Mouse (Mus musculus): ENCODE measurements at regions not wholly inside any gene's neighbourhood (a gene's known extent, or its start where the extent isn't known, plus 50 kb on each side); places are given as distances from the start of the nearest gene placed in this dataset.

GRCm38 (mm10) chr12:92509494-92509893 is 660.5 kb upstream of the Sel1l start:
- no peak for ATAC-seq (ENCODE audit: low TSS enrichment)

GRCm38 (mm10) chr12:92508796-92509489 is 660.0 kb upstream of the Sel1l start:
- ATAC-seq (ENCODE audit: low TSS enrichment), result no peak

GRCm38 (mm10) chr12:92483984-92484383 is 635.0 kb upstream of the Sel1l start:
- no peak for ATAC-seq (ENCODE audit: low TSS enrichment)

GRCm38 (mm10) chr12:92474293-92475062 is 625.5 kb upstream of the Sel1l start:
- ATAC-seq (ENCODE audit: low TSS enrichment), result no peak

- ATAC-seq (ENCODE audit: low TSS enrichment), result no peak
These were observed 602.3 kb upstream of the Sel1l start for GRCm38 (mm10) chr12:92451110-92451818.

GRCm38 (mm10) chr12:92418458-92418857 is 569.5 kb upstream of the Sel1l start:
- no peak for ATAC-seq (ENCODE audit: low TSS enrichment)

GRCm38 (mm10) chr12:92405506-92405905 is 556.5 kb upstream of the Sel1l start:
- ATAC-seq (ENCODE audit: low TSS enrichment), result no peak

- no peak for ATAC-seq (ENCODE audit: low TSS enrichment)
These were observed 552.0 kb upstream of the Sel1l start for GRCm38 (mm10) chr12:92400987-92401386.

- ATAC-seq (ENCODE audit: low TSS enrichment), result no peak
These were observed 537.2 kb upstream of the Sel1l start for GRCm38 (mm10) chr12:92386195-92386594.

GRCm38 (mm10) chr12:92384266-92384937 is 535.4 kb upstream of the Sel1l start:
- no peak for ATAC-seq (ENCODE audit: low TSS enrichment)

GRCm38 (mm10) chr12:92379130-92379529 is 530.2 kb upstream of the Sel1l start:
- ATAC-seq (ENCODE audit: low TSS enrichment), result peak; percentile 41

- ATAC-seq (ENCODE audit: low TSS enrichment), result no peak
These were observed 517.0 kb upstream of the Sel1l start for GRCm38 (mm10) chr12:92365926-92366325.

GRCm38 (mm10) chr12:92353386-92354257 is 504.7 kb upstream of the Sel1l start:
- no peak for ATAC-seq (ENCODE audit: low TSS enrichment)

- ATAC-seq (ENCODE audit: low TSS enrichment), result no peak
These were observed 469.3 kb upstream of the Sel1l start for GRCm38 (mm10) chr12:92318241-92318640.

GRCm38 (mm10) chr12:92317609-92318008 is 468.7 kb upstream of the Sel1l start:
- no peak for ATAC-seq (ENCODE audit: low TSS enrichment)

GRCm38 (mm10) chr12:92316285-92316684 is 467.3 kb upstream of the Sel1l start:
- ATAC-seq (ENCODE audit: low TSS enrichment), result no peak

GRCm38 (mm10) chr12:92315820-92316219 is 466.9 kb upstream of the Sel1l start:
- no peak for ATAC-seq (ENCODE audit: low TSS enrichment)

- ATAC-seq (ENCODE audit: low TSS enrichment), result peak; percentile 92
These were observed 454.1 kb upstream of the Sel1l start for GRCm38 (mm10) chr12:92302951-92303591.

GRCm38 (mm10) chr12:92294887-92295286 is 445.9 kb upstream of the Sel1l start:
- ATAC-seq (ENCODE audit: low TSS enrichment), result peak; percentile 79

GRCm38 (mm10) chr12:92293341-92293720 is 444.4 kb upstream of the Sel1l start:
- no peak for ATAC-seq (ENCODE audit: low TSS enrichment)

Measured in frontal cortex, adult (tissue).